In genomic region chr15:78178397-78178796, GRCm38 (mm10) we compare ENCODE assay signal across 9 mouse cellular contexts. TPM values are rescaled to one million over a fixed set of nuclear protein-coding genes. Genes with fewer than 3 reads are reported as not detected.
DNase-seq lines count a peak whose midpoint lies in the region; ATAC-seq and TF ChIP-seq lines count a peak whose summit lies in the region.
"Had no signal": no experiment of that assay in that cellular context is flagged by ENCODE, and none has a peak within 500 bp of the region (broad histone marks: within the 10 kb centered on the region; RNA-seq: fewer than 3 reads in every experiment).

No protein-coding gene starts in this region.

- no peak overlapping the region for H3K9ac ChIP-seq in hindbrain, postnatal 0 days (replicated peaks; ENCODE audit: low read length)
- no peak overlapping the region for H3K9ac ChIP-seq in liver, adult 2 months (ENCODE audit: low read depth, low read length)
- 0 out of 2 replicates have a peak overlapping the region, but pooled peaks have one; percentile 26 for H3K9ac ChIP-seq in neural tube, embryonic 11.5 days (ENCODE audit: low read length)

- peak; percentile 95 for TF ChIP-seq CTCF in hindbrain, postnatal 0 days (IDR thresholded peaks at IDR 0.05; ENCODE audit: low read depth)
- TF ChIP-seq CTCF in liver, adult 2 months (IDR thresholded peaks at IDR 0.05; ENCODE audit: low read depth, low read length) = peak; percentile 97

- WGBS in hindbrain, postnatal 0 days = 4% methylated on average over 9 of the region's 9 CpGs
- WGBS in liver, adult 2 months = 12% methylated on average over 9 of the region's 9 CpGs
- 6% methylated on average over 9 of the region's 9 CpGs for WGBS in neural tube, embryonic 11.5 days

- no peak for ATAC-seq in CD4-positive, CD25-positive, alpha-beta regulatory T cell, adult 4 months
- peak; percentile 6; the same call in 1 of the 2 replicates for ATAC-seq in hindbrain, postnatal 0 days
- ATAC-seq in neural tube, embryonic 11.5 days (ENCODE audit: insufficient read depth, low FRiP score, low TSS enrichment) = 0 out of 2 replicates have a peak, but pooled peaks have one; percentile 3

- H3K4me1 ChIP-seq in hindbrain, postnatal 0 days (ENCODE audit: insufficient read depth, low read length) = peaks cover 20% of the 10 kb centered on the region
- H3K4me1 ChIP-seq in liver, adult 2 months (ENCODE audit: control insufficient read depth, insufficient read depth, low read length) = peaks cover 2% of the 10 kb centered on the region; the same call in 1 of the 2 replicates
- H3K4me1 ChIP-seq in neural tube, embryonic 11.5 days (ENCODE audit: control insufficient read depth, insufficient read depth, low read length) = peaks cover 6% of the 10 kb centered on the region

- peak; percentile 88 for DNase-seq in CD4-positive, CD25-positive, alpha-beta regulatory T cell, adult 2 months (ENCODE audit: low read depth, low spot score)
- DNase-seq in adrenal gland, postnatal 25 days = peak; percentile 88
- DNase-seq in fibroblast of lung, adult 2 months (ENCODE audit: low read depth) = peak; percentile 33
- DNase-seq in hindbrain, postnatal 0 days (ENCODE audit: low spot score) = peak; percentile 87
- peak; percentile 6 for DNase-seq in liver, adult 2 months (ENCODE audit: extremely low read depth, low read depth, low spot score)
- DNase-seq in neural tube, embryonic 11.5 days (ENCODE audit: low spot score) = peak; percentile 87
- peak; percentile 83 for DNase-seq in splenic B cell, adult 2 months (ENCODE audit: low read depth, low spot score)

- no peak for TF ChIP-seq POLR2A in liver, adult 2 months (IDR thresholded peaks at IDR 0.05; ENCODE audit: extremely low read depth, insufficient read depth, low read length)

- peak overlapping the region; percentile 17; the same call in 1 of the 2 replicates for H3K27ac ChIP-seq in hindbrain, postnatal 0 days
- no peak overlapping the region for H3K27ac ChIP-seq in liver, adult 2 months (replicated peaks; ENCODE audit: insufficient read depth, low read depth, low read length)
- H3K27ac ChIP-seq in neural tube, embryonic 11.5 days (ENCODE audit: low read depth, low read length) = 0 out of 2 replicates have a peak overlapping the region, but pooled peaks have one; percentile 49

- no peaks in the 10 kb centered on the region for H3K36me3 ChIP-seq in hindbrain, postnatal 0 days (ENCODE audit: insufficient read depth, low read length)
- H3K36me3 ChIP-seq in liver, adult 2 months (ENCODE audit: control insufficient read depth, insufficient read depth, low read length) = no peaks in the 10 kb centered on the region
- H3K36me3 ChIP-seq in neural tube, embryonic 11.5 days (ENCODE audit: control insufficient read depth, insufficient read depth, low read length) = no peaks in the 10 kb centered on the region
- no peaks in the 10 kb centered on the region for H3K36me3 ChIP-seq in splenic B cell, adult 2 months (ENCODE audit: control insufficient read depth, insufficient read depth, low read length, poor library complexity, severe bottlenecking)

- no peaks in the 10 kb centered on the region for H3K9me3 ChIP-seq in hindbrain, postnatal 0 days (ENCODE audit: low read length)
- H3K9me3 ChIP-seq in neural tube, embryonic 11.5 days (ENCODE audit: control insufficient read depth, low read length) = no peaks in the 10 kb centered on the region

- H3K4me3 ChIP-seq in hindbrain, postnatal 0 days (ENCODE audit: low read length) = no peak overlapping the region
- no peak overlapping the region for H3K4me3 ChIP-seq in liver, adult 2 months (ENCODE audit: insufficient read depth, low read depth, low read length)
- no peak overlapping the region for H3K4me3 ChIP-seq in neural tube, embryonic 11.5 days (ENCODE audit: low read depth, low read length)

- no peak overlapping the region for H3K4me2 ChIP-seq in hindbrain, postnatal 0 days (ENCODE audit: low read depth, low read length)
- peak overlapping the region; percentile 16 for H3K4me2 ChIP-seq in neural tube, embryonic 11.5 days (ENCODE audit: low read depth)

- H3K27me3 ChIP-seq in hindbrain, postnatal 0 days (ENCODE audit: insufficient read depth, low read length) = no peaks in the 10 kb centered on the region
- H3K27me3 ChIP-seq in liver, adult 2 months (ENCODE audit: control insufficient read depth, insufficient read depth, low read length) = no peaks in the 10 kb centered on the region
- H3K27me3 ChIP-seq in neural tube, embryonic 11.5 days (ENCODE audit: control insufficient read depth, insufficient read depth, low read length) = no peaks in the 10 kb centered on the region
- H3K27me3 ChIP-seq in splenic B cell, adult 2 months (ENCODE audit: control insufficient read depth, insufficient read depth, low read length, poor library complexity, severe bottlenecking) = no peaks in the 10 kb centered on the region

- H3K79me2 ChIP-seq in liver, adult 2 months (ENCODE audit: control insufficient read depth, insufficient read depth, low read length) = no peaks in the 10 kb centered on the region

RNA-seq across cellular contexts. Expression of gene Ift27, which starts 4.5 kb away (rescaled TPM):
- polyA plus RNA-seq in CD4-positive, CD25-positive, alpha-beta regulatory T cell, adult 4 months (2017; shearing (Covaris generic)) = 10 to 100 TPM; 56.6 to 59.4 TPM
- 17.7 and 20.3 TPM in 2 replicates for total RNA-seq in adrenal gland, postnatal 25 days (2021)
- 38.5 and 38.8 TPM in 2 replicates for total RNA-seq in hindbrain, postnatal 0 days (2014; rRNA removed)
- 122 and 123 TPM in 2 replicates for polyA plus RNA-seq in hindbrain, postnatal 0 days (2015; fragmentation: Nextera tagmentation; extraction: Ambion mirVana)
- total RNA-seq in liver, adult 2 months (2014; rRNA removed) = 5.9 and 6.6 TPM in 2 replicates
- 16.7 and 17.2 TPM in 2 replicates for polyA plus RNA-seq in liver, adult 2 months (2012; rRNA removed)
- 115 and 119 TPM in 2 replicates for polyA plus RNA-seq in neural tube, embryonic 11.5 days (2014; fragmentation: Nextera tagmentation; extraction: Ambion mirVana)

RNA-seq across cellular contexts. Expression of gene Pvalb, which starts 27.8 kb away (rescaled TPM):
- polyA plus RNA-seq in CD4-positive, CD25-positive, alpha-beta regulatory T cell, adult 4 months (2017; shearing (Covaris generic)) = not detected
- total RNA-seq in adrenal gland, postnatal 25 days (2021) = not detected in 2 replicates
- total RNA-seq in hindbrain, postnatal 0 days (2014; rRNA removed) = 1.7 and 1.9 TPM in 2 replicates
- 7.6 and 11.3 TPM in 2 replicates for polyA plus RNA-seq in hindbrain, postnatal 0 days (2015; fragmentation: Nextera tagmentation; extraction: Ambion mirVana)
- 1.5 TPM in 1 of 2 replicates, not detected in the other for total RNA-seq in liver, adult 2 months (2014; rRNA removed)
- polyA plus RNA-seq in liver, adult 2 months (2012; rRNA removed) = not detected in 2 replicates
- 0.26 TPM in 1 of 2 replicates, not detected in the other for polyA plus RNA-seq in neural tube, embryonic 11.5 days (2014; fragmentation: Nextera tagmentation; extraction: Ambion mirVana)
- polyA plus RNA-seq: liver, embryonic 16.5 days had no signal

RNA-seq across cellular contexts. Expression of gene Cacng2, which starts 58.6 kb away (rescaled TPM):
- polyA plus RNA-seq in CD4-positive, CD25-positive, alpha-beta regulatory T cell, adult 4 months (2017; shearing (Covaris generic)) = not detected
- 0.36 and 0.43 TPM in 2 replicates for total RNA-seq in adrenal gland, postnatal 25 days (2021)
- 22.5 and 24.4 TPM in 2 replicates for total RNA-seq in hindbrain, postnatal 0 days (2014; rRNA removed)
- 19.8 and 21.6 TPM in 2 replicates for polyA plus RNA-seq in hindbrain, postnatal 0 days (2015; fragmentation: Nextera tagmentation; extraction: Ambion mirVana)
- total RNA-seq in liver, adult 2 months (2014; rRNA removed) = not detected in 2 replicates
- polyA plus RNA-seq in liver, adult 2 months (2012; rRNA removed) = not detected in 2 replicates
- 1.4 and 1.7 TPM in 2 replicates for polyA plus RNA-seq in neural tube, embryonic 11.5 days (2014; fragmentation: Nextera tagmentation; extraction: Ambion mirVana)
- polyA plus RNA-seq: liver, embryonic 16.5 days had no signal

Comparison
In these comparisons a context has a peak if more than half of its experiments do, and no peak if none do; other contexts are left out.
1. DNase-seq: peak in every context shown above with its lines; median percentile 88 in CD4-positive, CD25-positive, alpha-beta regulatory T cell, adult 2 months; 88 in adrenal gland, postnatal 25 days; 87 in hindbrain, postnatal 0 days; 87 in neural tube, embryonic 11.5 days; 83 in splenic B cell, adult 2 months; 33 in fibroblast of lung, adult 2 months; 6 in liver, adult 2 months.